Mouse (Mus musculus): ENCODE results near the gene Bcan.

DNA sequence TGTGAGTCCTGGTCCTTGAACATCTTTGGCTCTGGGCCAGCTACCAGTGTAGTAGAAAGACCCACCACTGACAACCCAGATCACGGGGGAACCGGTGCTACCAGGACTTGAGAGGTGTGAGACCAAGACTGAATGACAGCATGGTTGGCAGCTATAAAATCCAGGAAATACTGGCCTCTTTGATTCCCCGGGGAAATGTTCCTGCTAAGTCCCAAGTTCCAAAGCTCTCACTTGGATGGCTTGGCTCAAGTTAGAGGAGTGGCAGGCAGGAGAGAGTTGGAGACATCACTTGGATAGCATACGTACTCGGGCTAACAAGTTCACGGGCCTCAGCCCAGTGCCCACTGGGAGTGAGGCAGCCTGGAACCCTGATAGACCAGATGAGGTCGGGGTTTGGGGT is 56.4 kb downstream of the Bcan start:
- TF ChIP-seq POLR2AphosphoS5 (IDR thresholded peaks at IDR 0.05; ENCODE audit: insufficient replicate concordance, low read depth, low read length) (no peak), CTCF (IDR thresholded peaks at IDR 0.05; ENCODE audit: low read depth, low read length) (no peak), TAL1 (conservative IDR thresholded peaks at IDR 0.05; ENCODE audit: low read depth, low read length) (no peak), GATA1 (IDR thresholded peaks at IDR 0.05; ENCODE audit: borderline replicate concordance, low read length) (no peak)
